27 mouse cellular contexts compared by ENCODE assay signal in the genomic region with DNA sequence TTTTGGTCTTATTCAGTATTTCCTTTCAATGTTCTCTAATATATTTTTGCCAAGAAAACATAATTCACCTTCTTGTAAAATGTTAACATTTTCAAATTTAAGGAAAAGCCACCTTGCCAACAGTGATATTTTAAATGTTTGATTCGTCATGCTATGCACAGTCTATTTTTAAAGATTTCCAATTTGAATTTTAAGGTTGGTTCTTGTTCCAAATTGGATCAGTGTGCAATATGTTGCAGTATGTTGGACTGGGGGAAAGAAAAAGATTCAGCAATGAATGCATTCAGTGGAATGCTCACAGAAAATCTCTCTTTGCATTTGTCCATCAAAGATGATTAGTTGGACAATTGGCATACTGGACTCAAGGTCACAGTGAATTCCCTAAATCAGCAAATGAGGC.
DNase-seq lines count a peak whose midpoint lies in the region; ATAC-seq and TF ChIP-seq lines count a peak whose summit lies in the region.
"Had no signal": no experiment of that assay in that cellular context is flagged by ENCODE, and none has a peak within 500 bp of the region (broad histone marks: within the 10 kb centered on the region; RNA-seq: fewer than 3 reads in every experiment).

No protein-coding gene starts in this region.

- peak in 1 of 2 experiments; percentile 9 for DNase-seq in layer of hippocampus, adult 2 months (ENCODE audit: low spot score in 2 of 2)
- no peak for DNase-seq in layer of hippocampus, postnatal 14 days (ENCODE audit: low spot score in 2 of 2)
- DNase-seq in brain, embryonic 18.5 days (ENCODE audit: low read depth, low spot score): peak; percentile 18
- no peak for DNase-seq in kidney, adult 2 months
- DNase-seq: adrenal gland, postnatal 10 days; adrenal gland, postnatal 36 days; B cell, adult 2 months; cerebellum, adult 11-12 months; cerebellum, adult 8-10 months; cerebellum, postnatal 10 days; cerebellum, postnatal 36 days; embryo, embryonic 11 days; gastrocnemius, adult 2 months; gastrocnemius, postnatal 14 days; heart, adult 11 months had no signal

- H3K4me2 ChIP-seq in forebrain, embryonic 16.5 days (ENCODE audit: low read length): no peak overlapping the region
- no peak overlapping the region for H3K4me2 ChIP-seq in forebrain, embryonic 12.5 days
- H3K4me2 ChIP-seq: embryonic facial prominence, embryonic 13.5 days; heart, embryonic 11.5 days; hindbrain, embryonic 12.5 days; hindbrain, embryonic 15.5 days had no signal

- WGBS in forebrain, embryonic 16.5 days: 60% methylated on average over 1 of the region's 1 CpGs
- 92% methylated on average over 1 of the region's 1 CpGs for WGBS in forebrain, embryonic 12.5 days
- 60% methylated on average over 1 of the region's 1 CpGs for WGBS in kidney, adult 2 months

- TF ChIP-seq POLR2A in kidney, adult 2 months (IDR thresholded peaks at IDR 0.05; ENCODE audit: low read depth, low read length): no peak

- no peaks in the 10 kb centered on the region for H3K27me3 ChIP-seq in forebrain, embryonic 16.5 days (replicated peaks; ENCODE audit: control insufficient read depth, insufficient read depth, low read length)
- no peaks in the 10 kb centered on the region for H3K27me3 ChIP-seq in forebrain, embryonic 12.5 days
- H3K27me3 ChIP-seq in kidney, adult 2 months (replicated peaks; ENCODE audit: control insufficient read depth, insufficient read depth, low read length): no peaks in the 10 kb centered on the region
- H3K27me3 ChIP-seq: CH12.LX; embryonic facial prominence, embryonic 13.5 days; hindbrain, embryonic 12.5 days; hindbrain, embryonic 15.5 days; Patski had no signal

- no peak overlapping the region for H3K27ac ChIP-seq in forebrain, embryonic 16.5 days (ENCODE audit: low read length)
- no peak overlapping the region for H3K27ac ChIP-seq in forebrain, embryonic 12.5 days
- H3K27ac ChIP-seq in layer of hippocampus, adult 2 months: peak overlapping the region; percentile 56
- H3K27ac ChIP-seq in kidney, adult 2 months (ENCODE audit: insufficient read depth, low read depth, low read length): no peak overlapping the region
- H3K27ac ChIP-seq: embryonic facial prominence, embryonic 10.5 days; embryonic facial prominence, embryonic 13.5 days; gastrocnemius, adult 2 months; hindbrain, embryonic 12.5 days; hindbrain, embryonic 15.5 days had no signal

- ATAC-seq in forebrain, embryonic 16.5 days: peak; percentile 67; the same call in 1 of the 2 replicates
- ATAC-seq in forebrain, embryonic 12.5 days (ENCODE audit: low FRiP score): no peak
- ATAC-seq: intestine, postnatal 0 days; Patski had no signal

- H3K9ac ChIP-seq in forebrain, embryonic 16.5 days (replicated peaks; ENCODE audit: low read depth, low read length): no peak overlapping the region
- no peak overlapping the region for H3K9ac ChIP-seq in forebrain, embryonic 12.5 days
- H3K9ac ChIP-seq: embryonic facial prominence, embryonic 13.5 days; hindbrain, embryonic 12.5 days; hindbrain, embryonic 15.5 days had no signal

- no peak overlapping the region for H3K4me3 ChIP-seq in forebrain, embryonic 16.5 days (replicated peaks; ENCODE audit: low read length)
- no peak overlapping the region for H3K4me3 ChIP-seq in forebrain, embryonic 12.5 days (replicated peaks)
- no peak overlapping the region for H3K4me3 ChIP-seq in layer of hippocampus, adult 2 months
- H3K4me3 ChIP-seq in kidney, adult 2 months (ENCODE audit: insufficient read depth, low read depth, low read length): no peak overlapping the region
- H3K4me3 ChIP-seq: embryonic facial prominence, embryonic 10.5 days; embryonic facial prominence, embryonic 13.5 days; erythroblast, embryonic 14.5 days; gastrocnemius, adult 2 months; hindbrain, embryonic 12.5 days; hindbrain, embryonic 15.5 days had no signal

- TF ChIP-seq CTCF in layer of hippocampus, adult 2 months (conservative IDR thresholded peaks at IDR 0.05): no peak
- no peak for TF ChIP-seq CTCF in kidney, adult 2 months (conservative IDR thresholded peaks at IDR 0.05; ENCODE audit: insufficient read depth, insufficient read length, low read depth, low read length)

- no peaks in the 10 kb centered on the region for H3K4me1 ChIP-seq in forebrain, embryonic 16.5 days (replicated peaks; ENCODE audit: control insufficient read depth, insufficient read depth, low read length)
- no peaks in the 10 kb centered on the region for H3K4me1 ChIP-seq in forebrain, embryonic 12.5 days
- H3K4me1 ChIP-seq in kidney, adult 2 months (ENCODE audit: control insufficient read depth, insufficient read depth, low read length): no peaks in the 10 kb centered on the region
- H3K4me1 ChIP-seq: embryonic facial prominence, embryonic 10.5 days; embryonic facial prominence, embryonic 13.5 days; hindbrain, embryonic 12.5 days; hindbrain, embryonic 15.5 days had no signal

- H3K36me3 ChIP-seq in forebrain, embryonic 16.5 days (ENCODE audit: control insufficient read depth, insufficient read depth): no peaks in the 10 kb centered on the region
- no peaks in the 10 kb centered on the region for H3K36me3 ChIP-seq in forebrain, embryonic 12.5 days (replicated peaks)
- no peaks in the 10 kb centered on the region for H3K36me3 ChIP-seq in kidney, adult 2 months (ENCODE audit: control insufficient read depth, insufficient read depth, low read length)
- H3K36me3 ChIP-seq: embryonic facial prominence, embryonic 10.5 days; embryonic facial prominence, embryonic 13.5 days; G1E; hindbrain, embryonic 12.5 days; hindbrain, embryonic 15.5 days had no signal

- H3K9me3 ChIP-seq in forebrain, embryonic 16.5 days (ENCODE audit: control insufficient read depth, low read length): no peaks in the 10 kb centered on the region
- no peaks in the 10 kb centered on the region for H3K9me3 ChIP-seq in forebrain, embryonic 12.5 days
- H3K9me3 ChIP-seq: embryonic facial prominence, embryonic 10.5 days; embryonic facial prominence, embryonic 13.5 days; G1E; hindbrain, embryonic 12.5 days; hindbrain, embryonic 15.5 days had no signal
